19 mouse cellular contexts compared by ENCODE assay signal in the genomic region with DNA sequence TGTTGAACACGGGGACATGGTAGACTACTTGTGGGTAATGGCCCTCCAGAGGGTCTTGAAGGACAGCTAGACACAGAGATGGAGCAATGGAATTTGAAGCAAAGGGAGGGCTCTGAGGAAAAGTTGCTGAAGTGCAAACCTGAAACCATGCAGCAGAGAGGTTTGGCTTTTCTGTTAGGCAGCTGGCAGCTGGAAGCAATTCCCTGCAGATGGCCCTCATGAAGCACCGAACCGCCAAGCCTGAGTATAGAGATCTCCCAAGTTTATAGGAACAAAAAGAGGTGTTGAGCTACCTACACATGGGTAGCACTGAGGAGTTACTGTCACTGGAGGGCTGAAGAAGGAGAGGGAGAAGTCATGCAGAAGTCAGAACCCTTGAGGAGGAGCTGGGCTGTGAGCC. TPM values are rescaled to one million over a fixed set of nuclear protein-coding genes. Genes with fewer than 3 reads are reported as not detected.
"Had no signal": no experiment of that assay in that cellular context is flagged by ENCODE, and none has a peak within 500 bp of the region (broad histone marks: within the 10 kb centered on the region; RNA-seq: fewer than 3 reads in every experiment).

No protein-coding gene starts in this region.

- H3K4me3 ChIP-seq: lung, embryonic 15.5 days; megakaryocyte, embryonic 14.5 days; midbrain, embryonic 13.5 days; myocyte; neural tube, embryonic 13.5 days; stomach, embryonic 15.5 days had no signal

- H3K36me3 ChIP-seq: lung, embryonic 15.5 days; midbrain, embryonic 13.5 days; neural tube, embryonic 13.5 days; stomach, embryonic 15.5 days had no signal

- H3K27me3 ChIP-seq: lung, embryonic 15.5 days; megakaryocyte, embryonic 14.5 days; midbrain, embryonic 13.5 days; neural tube, embryonic 13.5 days; stomach, embryonic 15.5 days had no signal

- DNase-seq: lung, adult 2 months; lung, postnatal 14 days; lung, postnatal 36 days; right cerebral cortex, postnatal 14 days; thymus, adult 2 months; thymus, postnatal 25 days; thymus, postnatal 4 days had no signal

- H3K4me1 ChIP-seq: midbrain, embryonic 13.5 days; neural tube, embryonic 13.5 days; stomach, embryonic 15.5 days had no signal

- H3K27ac ChIP-seq: lung, embryonic 15.5 days; macrophage; midbrain, embryonic 13.5 days; neural tube, embryonic 13.5 days; stomach, embryonic 15.5 days; stomach, postnatal 0 days had no signal

- H3K4me2 ChIP-seq: lung, embryonic 15.5 days; midbrain, embryonic 11.5 days; midbrain, embryonic 13.5 days; neural tube, embryonic 13.5 days; stomach, embryonic 15.5 days had no signal

- H3K9ac ChIP-seq: lung, embryonic 15.5 days; midbrain, embryonic 13.5 days; neural tube, embryonic 13.5 days; stomach, embryonic 15.5 days had no signal

- H3K9me3 ChIP-seq: stomach, embryonic 15.5 days had no signal

- ATAC-seq: midbrain, embryonic 13.5 days; midbrain, embryonic 16.5 days had no signal

RNA-seq across cellular contexts. Expression of a gene that starts 13.3 kb away (rescaled TPM):
- polyA plus RNA-seq: lung, adult 2 months; spleen, adult 2 months; urinary bladder, adult 2 months had no signal
